Mouse (Mus musculus) layer of hippocampus, postnatal 10 days (tissue): Measurements from ENCODE around the gene Rps6ka2. TPM values are rescaled to one million over a fixed set of nuclear protein-coding genes. Genes with fewer than 3 reads are reported as not detected.
"Not testable (repeated sequence)": the region's sequence is repeated elsewhere in the genome, so short reads cannot be mapped to it uniquely, and the experiment has no call there.

Experiments
- DNase-seq, 2 experiments: peaks; one replicate each; pipeline ENCODE4 v3.0.0; 2021; ENCODE audit warnings: low spot score in 2 of 2
- total RNA-seq, 2 experiments: library from RNA; stranded (reverse); gene quantifications; 2 replicates each; pipeline ENCODE4 v1.2.3; 2021

Rps6ka2 gene
- total RNA-seq, 2 experiments from 2014 or later = 27.0 to 27.4 TPM

DNA sequence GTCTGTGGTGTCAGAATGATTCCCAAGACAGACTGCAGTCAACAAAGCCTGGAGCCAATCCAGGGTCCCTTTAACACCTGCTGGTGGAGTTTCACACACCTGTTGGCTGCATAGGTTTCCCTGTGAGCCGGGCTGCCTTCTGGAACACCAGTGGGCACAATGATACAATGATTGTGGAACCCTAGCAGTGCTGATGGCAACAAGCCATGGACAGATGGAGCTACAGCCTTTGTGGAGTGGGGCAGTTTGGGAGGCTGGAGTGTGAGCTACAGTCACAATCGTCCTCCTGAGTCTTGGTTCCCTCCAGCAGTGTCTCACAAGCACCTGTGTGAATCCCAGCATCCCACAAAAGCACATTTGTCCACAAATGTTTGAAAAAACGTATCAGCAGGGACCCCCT lies 178.8 kb downstream of the Rps6ka2 start:
- DNase-seq = not testable (repeated sequence)

DNA sequence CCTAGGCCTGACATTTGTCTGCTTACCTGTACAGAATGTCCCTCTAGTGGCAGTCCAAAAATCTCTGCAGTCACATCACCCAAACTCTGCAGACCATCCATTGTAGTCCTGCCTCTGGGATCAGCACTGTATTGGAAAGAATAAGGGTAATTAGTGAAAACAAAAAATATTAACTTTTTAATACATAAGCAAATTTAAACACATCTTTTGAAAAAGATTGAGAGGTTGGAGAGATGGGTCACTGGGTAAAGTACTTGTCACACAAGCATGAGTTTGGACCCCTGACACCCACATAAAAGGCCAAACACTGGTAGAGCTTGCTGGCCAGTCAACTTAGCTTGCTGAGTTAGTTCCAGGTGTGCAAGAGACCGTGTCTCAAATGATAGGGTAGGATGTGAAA lies 182.7 kb downstream of the Rps6ka2 start, which contains the start of gene Ttll2:
TSS of gene Ttll2 (minus strand) at position 101 of the 400 bp plus-strand sequence.
- DNase-seq = not testable (repeated sequence)

Other genes with a start within 250 kb of the Rps6ka2 start
- 10 to 100 TPM; 34.3 to 34.7 TPM for gene Rsph3b, start 221.4 kb upstream of the Rps6ka2 start, total RNA-seq
- gene Tagap1, start 209.0 kb upstream of the Rps6ka2 start, total RNA-seq = 10 to 100 TPM; 22.1 to 22.3 TPM
- gene Rnaset2b, start 199.5 kb upstream of the Rps6ka2 start, total RNA-seq = 10 to 100 TPM; 41.0 to 49.7 TPM
- gene Gm49721, start 191.2 kb upstream of the Rps6ka2 start, total RNA-seq = under 1 TPM; 0.34 to 0.36 TPM
- 1 to 10 TPM; 1.2 TPM for gene Gm1604a, start 144.5 kb upstream of the Rps6ka2 start, total RNA-seq
- gene Tcp10a, start 154.5 kb downstream of the Rps6ka2 start, total RNA-seq = under 1 TPM in 1 of 2 experiments, not detected in 1; 0.47 TPM
- not detected for gene Ttll2, start 182.6 kb downstream of the Rps6ka2 start, total RNA-seq
- gene Gm49630, start 201.9 kb downstream of the Rps6ka2 start, total RNA-seq = not detected
- under 1 TPM in 1 of 2 experiments, not detected in 1; 0.18 TPM for gene Unc93a2, start 215.3 kb downstream of the Rps6ka2 start, total RNA-seq